Mouse (Mus musculus) cerebellum, postnatal 14 days (tissue): Measurements from ENCODE around the gene Sertad3.
A peak's percentile ranks its signal among the peaks of the same experiment; 100 is the strongest.
"Not testable (repeated sequence)": the region's sequence is repeated elsewhere in the genome, so short reads cannot be mapped to it uniquely, and the experiment has no call there.

Source experiments
- DNase-seq, 2 experiments: peaks; one replicate each; pipeline ENCODE4 v3.0.0; 2021; ENCODE audit warnings: mixed read lengths in 2 of 2

The Sertad3 gene

DNA sequence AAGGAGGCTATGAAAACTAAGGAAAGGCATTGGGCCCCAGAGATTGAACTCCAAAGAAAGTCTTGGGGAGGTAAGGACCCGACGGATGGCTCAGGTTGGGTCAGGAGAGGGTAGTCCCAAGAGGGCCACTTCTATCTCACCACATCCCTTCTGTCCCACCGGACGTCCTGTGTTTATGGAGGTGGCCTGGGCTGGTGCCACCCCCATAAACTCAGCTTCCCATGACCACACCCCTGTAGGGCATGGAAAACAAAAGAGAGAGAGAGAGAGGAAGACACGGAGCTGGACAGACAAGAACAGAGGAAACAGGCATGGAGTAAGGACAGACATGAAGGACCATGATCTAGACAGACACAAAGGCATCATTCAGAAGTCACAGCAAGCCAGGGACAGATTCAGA lies 19.9 kb downstream of the Sertad3 start:
- DNase-seq: no peak

DNA sequence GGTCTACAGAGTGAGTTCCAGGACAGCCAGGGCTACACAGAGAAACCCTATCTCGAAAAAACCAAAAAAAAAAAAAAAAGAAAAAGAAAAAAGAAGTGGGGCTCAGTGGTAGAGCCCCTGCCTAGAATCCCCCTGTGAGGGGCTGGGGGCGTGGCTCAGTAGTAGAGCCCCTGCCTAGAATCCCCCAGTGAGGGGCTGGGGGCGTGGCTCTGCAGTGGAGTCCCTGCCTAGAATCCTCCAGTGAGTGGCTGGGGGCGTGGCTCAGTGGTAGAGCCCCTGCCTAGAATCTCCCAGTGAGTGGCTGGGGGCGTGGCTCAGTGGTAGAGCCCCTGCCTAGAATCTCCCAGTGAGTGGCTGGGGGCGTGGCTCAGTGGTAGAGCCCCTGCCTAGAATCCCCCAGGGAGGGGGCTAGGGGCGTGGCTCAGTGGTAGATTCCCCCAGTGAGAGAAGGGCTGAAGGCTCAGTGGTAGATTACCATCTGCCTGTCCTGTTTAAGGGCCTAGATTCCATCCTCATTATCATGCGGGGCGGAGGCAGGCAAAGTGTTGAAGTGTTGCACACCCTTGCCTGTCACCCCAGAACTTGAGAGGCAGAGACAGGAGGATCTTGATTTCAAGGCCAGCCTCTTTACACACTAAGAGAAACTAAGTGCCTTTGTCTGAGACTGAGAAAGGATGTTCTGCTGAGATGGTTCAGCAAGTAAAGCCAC lies 21.2 kb downstream of the Sertad3 start:
- not testable (repeated sequence) for DNase-seq

DNA sequence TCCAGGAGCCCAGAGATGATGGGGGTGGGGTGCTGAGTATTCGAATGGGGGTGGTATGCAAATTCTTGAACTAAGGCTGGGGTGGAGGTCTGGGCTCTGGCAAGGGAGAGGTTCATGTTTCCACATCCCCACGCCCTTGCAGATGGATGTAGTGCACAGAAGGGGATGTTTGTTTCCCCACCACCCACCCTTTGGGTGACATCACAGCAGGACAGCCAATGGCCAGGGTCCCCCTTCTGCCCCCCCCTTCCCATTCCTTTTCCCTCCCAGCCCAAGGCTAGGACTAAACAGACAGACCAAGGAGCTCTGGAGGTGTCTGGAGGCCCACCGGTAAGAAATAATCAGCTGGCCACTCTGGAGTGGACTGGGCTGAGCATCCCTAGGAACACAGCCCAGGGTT lies 25.5 kb downstream of the Sertad3 start, which contains the start of gene Prx:
Gene Prx (plus strand): TSS at position 289 of the 400 bp plus-strand sequence.
- no peak for DNase-seq

DNA sequence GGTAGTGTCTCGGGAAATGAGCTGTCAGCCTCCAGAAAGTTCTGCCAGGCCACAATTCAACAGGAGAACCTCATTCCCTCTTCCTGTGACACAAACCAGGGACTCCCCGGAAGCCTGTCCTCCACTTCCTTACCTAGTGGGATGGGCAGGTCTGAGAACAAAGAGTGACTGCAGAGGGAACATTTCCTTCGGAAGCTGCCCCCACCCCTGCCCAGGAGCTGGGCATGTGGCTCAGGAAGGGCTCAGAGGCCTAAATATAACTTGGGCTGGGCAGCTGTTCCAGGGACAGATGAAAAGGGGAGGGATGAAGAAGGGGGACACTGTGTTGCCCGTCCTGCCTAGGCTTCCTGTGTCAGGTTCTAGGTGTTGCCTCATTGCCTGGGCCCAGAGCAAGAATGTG lies 28.1 kb downstream of the Sertad3 start:
- DNase-seq: no peak

DNA sequence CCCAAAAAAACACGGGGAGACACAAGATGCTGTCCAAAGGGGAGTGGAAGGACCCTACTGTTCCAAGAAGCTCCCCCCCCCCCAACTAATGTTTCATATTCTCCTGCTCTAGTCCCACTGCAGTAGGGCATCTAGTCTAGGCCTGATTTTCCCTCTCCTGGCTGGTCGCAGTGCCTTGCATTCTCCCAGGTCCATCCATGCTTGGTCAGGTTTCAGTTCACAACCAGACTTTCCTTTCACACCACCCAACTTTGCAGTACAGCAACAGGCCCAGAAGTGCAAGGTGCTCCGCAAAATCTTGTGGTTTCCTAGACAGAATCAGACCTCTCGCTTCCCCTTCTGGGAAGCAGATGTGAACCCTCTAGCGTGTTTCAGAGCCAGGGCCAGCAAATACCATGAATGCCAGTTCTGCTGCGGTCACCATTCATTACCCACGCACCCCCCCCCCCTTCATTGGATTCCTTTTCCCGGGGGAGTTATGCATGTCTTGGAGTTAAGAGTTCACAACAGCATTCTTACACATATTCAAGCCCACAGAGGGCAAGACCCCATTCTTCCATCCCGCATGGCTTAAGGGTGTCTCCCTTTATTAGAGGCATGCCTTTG lies 33.3 kb downstream of the Sertad3 start:
- DNase-seq: no peak

DNA sequence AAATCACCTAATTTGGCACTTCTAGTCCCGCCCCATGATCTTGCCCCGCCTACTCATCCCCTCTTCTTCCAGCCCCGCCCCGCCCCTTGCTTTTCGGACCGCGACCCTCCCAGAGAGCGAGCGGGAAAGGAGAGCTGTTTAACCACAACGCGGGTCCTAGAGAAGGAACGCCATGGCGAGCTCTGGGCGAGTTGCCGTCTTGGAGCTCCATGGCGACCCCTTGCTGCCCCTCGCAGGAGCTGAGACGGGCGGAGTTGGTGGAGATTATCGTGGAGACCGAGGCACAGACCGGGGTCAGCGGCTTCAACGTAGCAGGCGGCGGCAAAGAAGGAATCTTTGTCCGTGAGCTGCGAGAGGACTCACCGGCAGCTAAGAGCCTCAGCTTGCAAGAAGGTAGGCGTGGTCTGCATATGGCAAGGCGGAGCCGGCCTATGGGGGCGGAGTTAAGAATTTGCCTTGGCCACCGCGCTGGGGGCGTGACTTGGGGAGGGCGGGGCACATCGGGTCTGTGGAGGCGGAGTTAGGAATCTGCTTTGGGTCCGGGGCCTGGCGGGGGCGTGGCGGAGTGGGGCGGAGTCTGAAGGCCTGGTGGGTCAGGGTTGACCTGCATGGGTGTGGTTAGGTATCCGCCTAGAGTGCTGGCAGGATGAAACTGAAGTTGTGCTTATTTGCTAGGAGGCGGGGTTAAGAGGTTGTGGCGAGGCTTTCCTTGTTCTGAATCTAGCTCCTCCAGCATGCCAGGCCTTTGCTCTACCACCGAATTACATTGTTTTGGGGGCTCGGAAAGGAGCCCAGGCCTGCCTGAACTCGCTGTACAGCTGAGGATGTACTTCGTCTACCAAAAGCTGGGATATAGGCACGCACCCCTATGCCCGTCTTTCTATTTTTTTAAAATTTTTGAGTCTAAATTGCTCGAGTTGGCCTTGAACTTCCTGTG lies 34.4 kb downstream of the Sertad3 start:
- DNase-seq: peak; percentile 95

DNA sequence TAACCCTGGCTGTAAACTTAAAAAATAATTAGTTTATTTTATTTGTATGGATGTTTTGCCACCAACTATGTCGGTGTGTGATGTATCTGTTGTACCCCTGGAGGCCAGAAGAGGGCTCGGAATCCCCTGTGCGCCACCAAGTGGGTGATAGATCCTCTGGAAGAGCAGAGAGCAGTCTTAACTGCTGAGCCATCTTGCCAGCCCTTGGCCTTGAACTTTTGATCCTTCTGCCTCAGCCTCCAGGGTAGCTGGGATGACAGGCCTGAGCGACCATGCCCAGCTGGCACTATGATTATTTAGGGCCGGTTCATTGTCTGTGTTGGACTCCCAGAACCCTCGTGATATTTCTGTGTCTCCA lies 35.1 kb downstream of the Sertad3 start:
- DNase-seq: peak; percentile 66 to 72

DNA sequence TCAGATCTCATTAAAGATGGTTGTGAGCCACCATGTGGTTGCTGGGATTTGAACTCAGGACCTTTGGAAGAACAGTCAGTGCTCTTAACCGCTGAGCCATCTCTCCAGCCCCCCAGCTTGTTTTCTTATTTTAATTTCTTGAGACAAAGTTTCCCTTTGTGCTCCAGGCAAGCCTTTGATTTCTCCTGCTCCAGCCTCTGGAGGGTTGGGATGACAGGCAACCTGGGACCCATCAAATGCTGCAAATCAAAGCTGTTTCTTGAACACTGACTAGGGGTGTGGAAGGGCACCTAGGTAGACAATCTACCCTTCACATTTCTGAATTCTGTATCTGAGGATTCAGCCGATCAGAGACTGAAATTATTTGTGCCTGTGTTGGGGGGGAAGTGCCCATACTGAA lies 37.2 kb downstream of the Sertad3 start:
- no peak for DNase-seq

DNA sequence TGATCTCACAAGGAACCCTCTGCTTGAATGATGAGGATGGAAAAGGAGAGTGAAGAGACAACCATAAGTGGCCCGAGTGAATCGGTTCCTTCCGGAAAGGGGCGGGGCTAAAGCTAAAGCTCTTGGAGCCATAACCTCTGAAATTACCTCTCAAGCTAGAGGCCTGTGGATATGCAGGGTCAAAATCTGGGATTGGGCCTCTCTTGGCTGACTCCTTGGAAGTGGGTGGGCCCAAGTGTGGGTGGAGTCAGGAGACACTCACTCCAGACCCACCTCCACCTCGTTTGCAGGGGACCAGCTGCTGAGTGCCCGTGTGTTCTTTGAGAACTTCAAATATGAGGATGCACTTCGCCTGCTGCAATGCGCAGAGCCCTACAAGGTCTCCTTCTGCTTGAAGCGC lies 41.4 kb downstream of the Sertad3 start:
- DNase-seq: no peak

DNA sequence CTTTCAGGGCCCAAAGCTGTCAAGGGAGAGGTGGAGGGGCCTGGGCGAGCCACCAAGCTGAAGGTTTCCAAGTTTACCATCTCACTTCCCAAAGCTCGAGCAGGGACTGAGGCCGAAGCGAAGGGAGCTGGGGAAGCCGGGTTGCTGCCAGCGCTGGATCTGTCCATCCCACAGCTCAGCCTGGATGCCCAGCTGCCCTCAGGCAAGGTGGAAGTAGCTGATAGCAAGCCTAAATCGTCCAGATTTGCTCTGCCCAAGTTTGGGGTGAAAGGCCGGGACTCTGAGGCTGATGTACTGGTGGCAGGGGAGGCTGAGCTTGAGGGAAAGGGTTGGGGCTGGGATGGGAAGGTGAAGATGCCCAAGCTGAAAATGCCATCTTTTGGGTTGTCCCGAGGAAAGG lies 44.7 kb downstream of the Sertad3 start:
- no peak for DNase-seq

DNA sequence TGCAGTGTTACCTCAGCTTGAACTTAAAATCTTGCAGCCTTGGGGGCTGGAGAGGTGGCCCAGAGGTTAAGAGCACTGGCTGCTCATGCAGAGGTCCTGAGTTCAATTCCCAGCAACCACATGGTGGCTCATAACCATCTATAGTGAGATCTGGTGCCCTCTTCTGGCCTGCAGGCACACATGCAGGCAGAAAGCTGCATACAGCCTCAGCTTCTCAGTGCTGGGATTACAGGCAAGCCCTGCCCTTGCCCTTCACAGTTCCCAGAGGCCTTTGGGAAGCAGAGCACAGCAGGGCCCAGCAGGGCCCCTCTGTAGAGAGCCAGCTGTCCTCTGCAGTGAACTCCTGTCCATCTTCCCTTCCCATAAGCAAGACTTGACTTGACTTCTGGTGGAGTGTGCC lies 46.5 kb downstream of the Sertad3 start:
- DNase-seq: no peak

DNA sequence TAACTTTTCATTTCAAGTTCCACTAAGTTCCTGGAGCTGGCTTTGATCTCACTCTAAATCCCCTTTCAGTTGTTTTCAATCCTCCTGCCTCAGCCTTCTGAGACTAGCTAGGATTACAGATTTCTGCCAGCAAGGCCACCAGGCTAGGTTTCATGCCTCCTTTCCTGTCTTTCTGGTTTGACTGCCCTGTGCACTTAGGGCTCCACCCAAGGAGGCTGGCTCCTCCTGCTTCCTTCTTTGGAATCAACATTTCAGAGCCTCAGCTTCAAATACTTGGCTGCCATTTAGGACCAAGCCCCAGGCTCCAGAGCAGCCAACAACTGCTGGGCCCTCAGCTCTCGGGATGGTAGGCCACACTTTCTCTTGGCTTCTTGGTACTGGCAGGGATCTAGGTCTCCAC lies 47.0 kb downstream of the Sertad3 start:
- no peak for DNase-seq

DNA sequence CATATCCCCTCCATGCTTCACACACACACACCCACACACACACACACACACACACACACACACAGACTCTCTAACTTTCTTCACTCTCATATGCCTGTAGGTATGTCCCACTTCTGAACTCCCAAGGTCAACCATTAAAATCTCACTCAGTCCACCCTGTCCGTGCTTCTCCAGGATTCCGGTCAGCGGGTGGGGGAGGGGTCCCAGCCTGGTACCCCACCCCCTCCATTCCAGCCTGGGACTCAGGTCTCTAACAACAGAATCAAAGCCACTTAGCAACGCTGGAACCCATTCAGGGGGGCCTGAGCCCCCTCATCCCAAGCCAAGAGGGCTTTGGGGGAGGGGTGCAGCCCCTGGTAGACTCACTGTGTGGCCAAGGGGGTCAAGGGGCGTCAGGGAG lies 49.4 kb downstream of the Sertad3 start, which contains the start of gene Hipk4:
Gene Hipk4 (plus strand): TSS at position 301 of the 400 bp plus-strand sequence.
- no peak for DNase-seq

DNA sequence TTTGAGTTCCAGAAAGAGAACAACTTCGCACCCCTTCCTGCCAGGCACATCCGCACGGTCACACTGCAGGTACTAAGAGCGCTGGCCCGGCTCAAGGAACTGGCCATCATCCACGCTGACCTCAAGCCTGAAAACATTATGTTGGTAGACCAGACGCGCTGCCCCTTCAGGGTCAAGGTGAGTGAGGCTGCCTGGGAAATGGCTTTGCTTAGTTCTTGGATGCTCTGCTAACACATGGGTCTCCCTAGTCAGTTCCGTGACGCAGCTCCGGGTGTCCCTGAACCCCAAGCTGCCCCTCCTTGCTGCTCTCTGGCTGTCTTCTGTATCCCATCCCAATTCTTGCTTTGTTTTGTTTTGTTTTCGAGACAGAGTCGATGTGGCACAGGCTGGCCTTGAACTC lies 50.2 kb downstream of the Sertad3 start:
- no peak for DNase-seq

DNA sequence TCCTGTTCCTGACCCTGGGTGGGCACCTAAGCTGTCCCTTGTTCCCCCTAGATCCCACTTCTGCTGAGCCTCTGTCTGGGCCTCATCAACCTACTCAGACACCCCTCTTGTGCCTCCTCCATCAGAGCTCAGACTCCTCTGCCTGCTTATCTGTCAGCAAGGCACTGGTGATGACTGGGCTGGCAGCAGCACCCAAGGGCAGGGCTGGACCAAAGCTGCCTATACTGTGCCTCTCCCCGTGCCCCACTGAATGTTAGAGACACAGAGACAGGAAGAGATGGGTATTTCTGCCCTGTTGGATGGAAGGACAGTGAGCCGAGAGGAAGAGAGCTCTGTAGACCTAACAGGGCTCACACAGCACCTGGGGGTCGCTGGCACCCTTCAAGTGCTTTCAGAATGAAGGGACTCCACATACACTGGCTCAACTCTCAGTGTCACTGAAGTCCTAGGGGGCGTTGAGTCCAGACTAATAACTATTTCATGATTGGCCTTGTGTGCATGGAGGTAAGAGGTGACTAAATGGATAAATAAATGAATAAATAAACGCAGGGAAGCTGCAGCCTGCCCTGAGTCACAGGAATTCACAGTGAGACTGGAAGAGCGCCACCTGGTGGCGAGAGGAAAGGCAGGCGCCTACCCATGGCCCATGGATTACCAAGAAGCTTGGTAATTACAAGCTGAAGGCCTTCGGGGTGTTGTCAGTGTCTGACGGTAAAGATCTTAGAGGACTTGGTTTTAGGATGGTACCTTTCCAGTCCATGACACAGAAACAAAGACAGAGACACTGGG lies 52.7 kb downstream of the Sertad3 start:
- peak; percentile 89 for DNase-seq
